Mouse (Mus musculus) kidney, embryonic 14.5 days (tissue): Measurements from ENCODE around the gene E030030I06Rik. TPM values are rescaled to one million over a fixed set of nuclear protein-coding genes. Genes with fewer than 3 reads are reported as not detected.
"Not testable (repeated sequence)": the region's sequence is repeated elsewhere in the genome, so short reads cannot be mapped to it uniquely, and the experiment has no call there.

Experiments
- ATAC-seq: fragments of 200-750 bp; cut with Nextera tagmentation; 2 replicates; pipeline ENCODE4 v1.8.0; 2017; ENCODE audit warnings: moderate number of reproducible peaks, mild to moderate bottlenecking, moderate TSS enrichment, moderate library complexity; ENCODE audit not compliant: low FRiP score, low TSS enrichment
- H3K27ac ChIP-seq: fragments of 300-500 bp; sonication (generic); 2 replicates; pipeline ENCODE4 v1.5.1; 2014; ENCODE audit warnings: low read depth, mild to moderate bottlenecking, low read length, moderate library complexity, mixed read lengths
- H3K27me3 ChIP-seq: fragments of 300-500 bp; sonication (generic); 2 replicates; pipeline ENCODE4 v1.6.1; 2014; ENCODE audit warnings: mild to moderate bottlenecking, low read length; ENCODE audit not compliant: control insufficient read depth, insufficient read depth
- H3K36me3 ChIP-seq: fragments of 300-500 bp; sonication (generic); 2 replicates; pipeline ENCODE4 v1.6.1; 2014; ENCODE audit warnings: low read length, mixed read lengths; ENCODE audit not compliant: control insufficient read depth, insufficient read depth
- H3K4me1 ChIP-seq: fragments of 300-500 bp; sonication (generic); 2 replicates; pipeline ENCODE4 v1.6.1; 2014; ENCODE audit warnings: low read length, mixed read lengths; ENCODE audit not compliant: control insufficient read depth, insufficient read depth
- H3K4me2 ChIP-seq: fragments of 300-500 bp; sonication (generic); replicated peaks from 2 replicates; pipeline ENCODE4 v1.6.1; 2014; ENCODE audit warnings: low read depth, mild to moderate bottlenecking, low read length
- H3K4me3 ChIP-seq: fragments of 300-500 bp; sonication (generic); 2 replicates; pipeline ENCODE4 v1.5.1; 2014; ENCODE audit warnings: mild to moderate bottlenecking, low read length
- H3K9ac ChIP-seq: fragments of 300-500 bp; sonication (generic); 2 replicates; pipeline ENCODE4 v1.6.1; 2014; ENCODE audit warnings: low read depth, mild to moderate bottlenecking, low read length, moderate library complexity
- H3K9me3 ChIP-seq: fragments of 300-500 bp; sonication (generic); 2 replicates; pipeline ENCODE4 v1.6.1; 2016; ENCODE audit warnings: low read length; ENCODE audit not compliant: control insufficient read depth
- WGBS: fragments of 180-500 bp; shearing (Covaris S2); extraction: QIAGEN DNeasy Blood & Tissue Kit; methylation state at CpG from one replicate; pipeline ENCODE4 v1.1.7; 2014; 5-methylcytosine and 5-hydroxymethylcytosine counted together
- polyA plus RNA-seq: library from polyadenylated mRNA; unstranded; fragments of >200 nt; fragmentation: Nextera tagmentation; extraction: Ambion mirVana; gene quantifications from 2 replicates; pipeline ENCODE4 v1.2.1, GENCODE M21; 2014

Gene E030030I06Rik
- polyA plus RNA-seq, 1 experiment from 2014 or later: 42.1 TPM

DNA sequence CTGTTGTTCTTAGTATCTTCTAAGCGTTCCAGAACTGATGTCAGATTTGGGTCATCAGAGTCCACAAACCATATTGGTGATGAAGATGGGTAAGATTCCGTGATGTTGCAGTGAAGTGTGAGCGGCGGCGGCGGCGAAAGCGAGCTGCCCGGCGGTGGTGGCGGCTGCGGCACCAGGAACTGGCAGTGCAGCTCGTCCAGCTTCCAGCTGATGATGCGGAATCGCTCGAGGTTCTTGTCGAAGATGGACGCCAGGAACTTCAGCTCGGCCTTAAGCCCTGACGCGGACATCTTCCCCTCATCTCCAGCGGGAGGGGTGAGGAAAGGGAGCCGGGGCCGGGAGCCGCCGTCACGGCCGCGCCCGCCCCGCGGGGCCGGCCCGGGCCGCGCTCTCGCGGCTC, 5.1 kb upstream of the E030030I06Rik start:
- H3K9ac ChIP-seq, ATAC-seq, H3K36me3 ChIP-seq, H3K9me3 ChIP-seq, H3K27ac ChIP-seq, H3K4me1 ChIP-seq: not testable (repeated sequence)
- Histone ChIP-seq H3K4me2 (peak overlapping the region; percentile 54), H3K27me3 (peaks cover 51% of the 10 kb centered on the region), H3K4me3 (peak overlapping the region; percentile 34)
- WGBS: 0% methylated on average over 38 of the region's 38 CpGs

DNA sequence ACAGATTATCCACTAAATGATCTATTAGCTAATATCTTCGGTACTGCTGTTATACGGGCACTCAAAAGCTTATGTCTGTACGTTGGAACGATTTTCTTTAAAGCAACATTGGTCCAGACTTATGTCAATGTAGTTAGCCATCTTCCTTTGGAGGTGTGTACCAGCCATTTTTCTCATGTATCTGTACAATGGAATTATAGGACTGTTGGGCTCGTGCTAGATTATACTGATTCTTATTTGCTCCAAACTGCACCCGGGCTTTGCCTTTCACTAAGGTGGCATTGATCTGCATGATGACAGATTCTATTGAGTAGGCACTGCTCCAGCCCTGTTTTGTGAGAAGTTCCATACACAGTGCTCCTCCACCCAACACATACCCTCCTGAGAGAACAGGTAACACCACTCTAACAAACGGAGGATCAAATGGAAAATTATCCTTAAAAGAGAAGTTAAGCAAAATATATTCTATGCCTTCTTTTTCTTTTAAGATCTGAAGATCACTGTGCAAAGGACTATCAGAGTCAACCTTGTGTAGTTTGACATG, 4.1 kb upstream of the E030030I06Rik start:
- H3K27ac ChIP-seq, H3K4me1 ChIP-seq, H3K36me3 ChIP-seq, H3K9me3 ChIP-seq, H3K4me3 ChIP-seq, ATAC-seq, H3K9ac ChIP-seq, H3K4me2 ChIP-seq: not testable (repeated sequence)
- 3% methylated on average over 7 of the region's 7 CpGs for WGBS
- H3K27me3 ChIP-seq: peaks cover 43% of the 10 kb centered on the region

DNA sequence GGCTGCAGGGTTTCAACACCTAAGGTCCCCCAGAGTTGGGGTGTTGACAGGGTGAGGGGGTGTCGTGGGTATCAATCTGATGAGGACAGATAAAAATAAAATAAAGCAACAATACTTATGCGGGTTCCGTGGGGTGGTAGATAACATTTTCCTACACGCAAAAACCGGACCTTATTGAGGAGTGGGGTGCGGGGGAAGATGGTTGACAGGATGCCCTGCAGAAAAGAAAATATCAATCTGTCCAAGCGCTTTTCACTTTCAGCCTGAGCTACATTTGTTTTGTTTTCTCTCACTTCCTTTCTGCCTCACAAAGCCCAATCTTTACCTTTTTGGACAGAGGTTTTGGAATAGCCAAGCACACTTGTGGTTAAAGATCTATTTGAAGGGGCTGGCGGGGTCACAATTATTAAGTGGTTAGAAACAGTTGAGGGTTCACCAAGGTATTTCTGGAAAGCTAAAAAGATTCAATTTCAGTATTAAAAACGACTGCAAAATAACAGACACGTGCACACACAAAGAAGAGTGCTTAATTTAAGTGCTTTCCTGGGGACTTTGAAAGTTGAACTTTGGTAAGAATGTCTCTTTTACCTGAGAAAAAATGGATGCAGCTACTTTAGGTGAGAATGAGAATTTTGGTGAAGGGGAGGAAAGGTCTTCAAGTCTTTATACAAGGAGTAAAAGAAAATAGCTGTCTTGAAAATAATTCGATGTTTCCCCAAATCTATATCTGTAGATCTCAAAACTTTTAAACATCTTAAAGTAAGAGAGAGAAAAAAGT, 3.0 kb upstream of the E030030I06Rik start:
- 2% methylated on average over 11 of the region's 11 CpGs for WGBS
- not testable (repeated sequence) for H3K9me3 ChIP-seq, ATAC-seq, H3K27ac ChIP-seq, H3K4me2 ChIP-seq, H3K9ac ChIP-seq, H3K36me3 ChIP-seq, H3K4me1 ChIP-seq
- 0 out of 2 replicates have a peak overlapping the region, but pooled peaks have one; percentile 21 for H3K4me3 ChIP-seq
- H3K27me3 ChIP-seq: peaks cover 37% of the 10 kb centered on the region

DNA sequence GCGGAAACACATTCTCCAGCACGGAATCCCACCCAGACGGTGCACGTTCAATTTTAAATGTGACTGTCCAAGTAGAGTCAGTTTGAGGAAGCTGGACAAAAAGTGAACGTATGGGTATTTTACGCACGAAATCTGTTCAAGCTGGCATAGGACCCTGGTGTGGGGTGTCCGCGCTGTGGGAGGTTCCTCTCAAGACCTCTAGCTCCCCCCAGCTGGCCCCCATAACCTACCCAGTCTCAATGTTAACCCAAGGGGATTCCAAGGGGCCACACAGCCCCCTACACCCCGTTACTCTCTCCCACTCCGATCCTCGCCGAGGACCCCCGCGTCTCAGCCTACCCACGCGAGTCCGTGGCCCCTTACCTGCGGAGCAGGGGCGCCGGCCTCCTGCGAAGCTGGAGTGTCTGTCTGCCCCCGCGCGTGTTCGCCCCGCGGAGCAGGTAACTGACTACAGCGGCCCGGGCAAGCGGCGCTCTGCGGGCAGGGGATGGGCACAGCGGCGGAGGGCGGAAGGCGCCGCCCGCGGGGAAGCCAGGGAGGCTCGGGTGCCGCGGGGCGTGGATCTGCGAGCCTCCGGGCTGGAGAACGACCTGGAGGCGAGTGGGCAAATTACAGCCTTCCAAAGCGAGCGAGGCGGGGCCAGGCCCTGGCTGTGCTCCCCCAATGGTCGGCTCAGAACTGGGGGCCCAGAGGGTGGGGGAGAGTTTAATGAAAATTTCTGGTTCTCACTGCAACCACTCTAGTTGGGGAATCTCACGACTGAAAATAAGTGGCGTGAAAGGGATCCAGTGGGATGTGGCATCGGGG, 2.2 kb upstream of the E030030I06Rik start:
- Histone ChIP-seq H3K4me3 (peak overlapping the region; percentile 70), H3K4me2 (peak overlapping the region; percentile 96), H3K27me3 (peaks cover 29% of the 10 kb centered on the region)
- not testable (repeated sequence) for H3K27ac ChIP-seq, ATAC-seq, H3K4me1 ChIP-seq, H3K9me3 ChIP-seq, H3K36me3 ChIP-seq, H3K9ac ChIP-seq
- under 1% methylated on average over 54 of the region's 55 CpGs for WGBS

DNA sequence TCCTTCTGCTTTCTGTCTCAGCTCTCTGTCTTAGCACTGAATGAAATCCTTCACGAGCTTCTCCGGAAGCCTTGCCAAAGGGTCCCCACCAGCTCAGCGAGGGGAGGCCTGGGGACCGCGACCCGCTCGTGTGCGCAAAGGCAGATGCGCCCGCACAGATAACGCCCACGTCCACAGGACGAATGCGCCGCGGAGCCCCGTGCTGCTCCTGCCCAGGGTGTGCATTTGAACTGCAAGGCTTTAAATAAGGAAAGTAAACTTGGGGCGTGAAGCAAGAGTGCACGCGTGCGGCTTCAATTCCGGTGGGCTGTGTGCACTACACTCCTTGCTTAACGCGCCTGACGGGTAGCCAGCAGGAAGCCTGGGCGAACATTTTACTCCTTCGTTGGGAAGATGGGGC, 1.5 kb upstream of the E030030I06Rik start:
- H3K4me1 ChIP-seq: peaks cover 5% of the 10 kb centered on the region; the same call in 1 of the 2 replicates
- no peaks in the 10 kb centered on the region for H3K36me3 ChIP-seq
- H3K4me2 ChIP-seq: peak overlapping the region; percentile 96
- peak overlapping the region; percentile 70 for H3K4me3 ChIP-seq
- no peak for ATAC-seq
- H3K27me3 ChIP-seq: peaks cover 23% of the 10 kb centered on the region
- no peaks in the 10 kb centered on the region for H3K9me3 ChIP-seq
- H3K9ac ChIP-seq: no peak overlapping the region
- H3K27ac ChIP-seq: no peak overlapping the region
- under 1% methylated on average over 27 of the region's 27 CpGs for WGBS

DNA sequence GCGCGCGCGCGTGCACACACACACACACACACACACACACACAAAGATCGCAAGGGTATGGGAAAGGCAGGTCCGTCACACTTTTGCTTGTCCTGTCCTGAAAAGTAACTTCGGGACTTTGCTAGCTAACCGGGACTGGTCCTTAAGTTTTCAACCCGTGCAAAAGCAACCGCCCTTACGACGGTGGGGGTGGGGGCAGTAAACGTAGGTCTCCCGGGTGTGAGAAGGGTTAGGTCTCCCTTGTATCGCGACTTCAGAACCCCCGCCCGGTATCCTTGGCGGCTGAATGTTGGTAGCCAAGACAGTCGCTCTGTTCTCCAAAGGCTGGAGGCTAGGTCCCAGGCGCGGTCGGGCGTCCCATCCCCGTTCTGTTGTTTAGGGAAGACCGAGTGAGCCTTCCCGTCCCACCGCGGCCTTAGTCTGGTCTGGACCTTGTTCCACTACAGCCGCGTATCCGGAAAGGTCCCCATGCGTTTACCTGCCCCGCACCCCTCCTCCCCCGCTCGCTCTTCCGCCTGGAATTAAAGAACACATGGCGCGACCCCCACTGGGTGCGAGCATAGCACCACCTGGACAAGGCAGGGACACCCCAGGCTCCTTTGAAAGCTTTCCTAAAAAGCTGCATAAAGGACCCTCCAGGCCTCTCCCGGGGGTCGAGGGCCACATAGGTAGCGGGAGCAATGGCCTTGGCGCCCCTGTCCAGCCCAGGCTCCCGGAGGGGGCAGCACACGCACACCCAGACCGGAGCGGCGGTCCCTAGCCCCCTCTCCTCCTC, 808 bp upstream of the E030030I06Rik start:
- Histone ChIP-seq H3K27ac (no peak overlapping the region), H3K9ac (peak overlapping the region; percentile 78; the same call in 1 of the 2 replicates), H3K27me3 (peaks cover 16% of the 10 kb centered on the region), H3K36me3 (no peaks in the 10 kb centered on the region), H3K4me1 (peaks cover 5% of the 10 kb centered on the region; the same call in 1 of the 2 replicates), H3K9me3 (no peaks in the 10 kb centered on the region), H3K4me3 (peak overlapping the region; percentile 70), H3K4me2 (peak overlapping the region; percentile 96)
- under 1% methylated on average over 50 of the region's 50 CpGs for WGBS
- ATAC-seq: peak; percentile 28

DNA sequence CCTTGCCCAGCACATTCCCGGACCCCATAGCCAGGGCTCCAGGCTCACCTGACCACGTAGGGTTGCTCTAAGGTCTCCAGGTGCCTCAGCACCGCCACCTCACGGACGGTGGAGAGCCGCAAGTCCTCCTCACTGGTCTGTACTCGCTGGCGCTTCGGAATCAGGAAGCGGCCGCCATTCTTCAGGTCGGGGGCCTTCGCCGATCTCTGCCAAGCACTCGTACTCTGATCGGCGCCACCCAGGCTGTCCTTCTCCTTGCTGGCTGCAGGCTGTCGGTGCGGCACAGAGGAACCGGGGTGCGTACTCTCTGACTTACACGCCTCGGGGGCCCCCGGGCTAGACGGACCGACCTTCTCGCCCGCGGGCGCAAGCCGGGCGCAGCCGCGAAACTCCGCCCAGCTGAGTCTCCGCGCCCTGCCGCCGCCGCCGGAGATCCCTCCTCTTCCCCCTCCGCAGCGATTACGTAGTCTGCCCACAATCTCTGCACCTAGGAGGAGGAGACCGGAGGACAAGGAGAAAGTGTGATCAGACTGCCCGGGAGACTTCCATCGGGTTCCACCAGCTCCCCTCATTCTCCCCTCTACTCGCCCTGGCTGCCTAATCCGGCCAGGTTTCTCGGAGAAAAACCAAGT, 513 bp downstream of the E030030I06Rik start:
- Histone ChIP-seq H3K4me2 (peak overlapping the region; percentile 96), H3K9ac (peak overlapping the region; percentile 78), H3K36me3 (no peaks in the 10 kb centered on the region), H3K9me3 (no peaks in the 10 kb centered on the region), H3K27me3 (peaks cover 15% of the 10 kb centered on the region), H3K27ac (peak overlapping the region; percentile 59; the same call in 1 of the 2 replicates), H3K4me1 (peaks cover 5% of the 10 kb centered on the region; the same call in 1 of the 2 replicates), H3K4me3 (peak overlapping the region; percentile 70)
- 0% methylated on average over 41 of the region's 50 CpGs for WGBS
- ATAC-seq: peak; percentile 89

DNA sequence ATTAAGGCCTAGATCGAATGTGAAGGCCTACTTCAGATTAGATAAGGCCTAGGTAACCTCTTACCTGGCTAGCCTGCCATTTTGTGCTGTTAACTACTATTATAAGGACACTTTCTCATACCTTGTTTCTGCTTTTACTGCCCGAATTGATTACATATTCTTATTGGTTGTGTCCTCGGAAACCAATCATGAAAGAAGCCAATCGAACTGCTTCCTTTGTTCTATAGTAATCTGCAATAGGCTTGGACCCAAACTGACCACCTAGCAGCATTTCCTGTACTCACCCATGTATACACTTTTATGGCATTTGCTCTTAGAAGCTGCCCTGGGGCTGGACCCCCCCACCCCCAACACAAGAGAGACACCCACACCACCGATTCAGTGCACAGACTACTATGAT, 6.1 kb downstream of the E030030I06Rik start:
- 76% methylated on average over 5 of the region's 5 CpGs for WGBS
- no peak overlapping the region for H3K4me2 ChIP-seq
- H3K27ac ChIP-seq: no peak overlapping the region
- no peak overlapping the region for H3K4me3 ChIP-seq
- no peaks in the 10 kb centered on the region for H3K36me3 ChIP-seq
- H3K9me3 ChIP-seq: no peaks in the 10 kb centered on the region
- no peaks in the 10 kb centered on the region for H3K27me3 ChIP-seq
- ATAC-seq: no peak
- no peaks in the 10 kb centered on the region for H3K4me1 ChIP-seq
- H3K9ac ChIP-seq: no peak overlapping the region
